Mouse (Mus musculus) intestine, embryonic 16.5 days (tissue): Measurements from ENCODE around the gene Srpk1. TPM values are rescaled to one million over a fixed set of nuclear protein-coding genes. Genes with fewer than 3 reads are reported as not detected.
A peak's percentile ranks its signal among the peaks of the same experiment; 100 is the strongest.
"Not testable (repeated sequence)": the region's sequence is repeated elsewhere in the genome, so short reads cannot be mapped to it uniquely, and the experiment has no call there.

Experiments
- ATAC-seq: fragments of 200-750 bp; cut with Nextera tagmentation; 2 replicates; pipeline ENCODE4 v1.8.0; 2017; ENCODE audit warnings: moderate TSS enrichment, moderate library complexity
- H3K27ac ChIP-seq: fragments of 300-500 bp; sonication (generic); 2 replicates; pipeline ENCODE4 v1.5.1; 2014; ENCODE audit warnings: mild to moderate bottlenecking, low read length
- H3K27me3 ChIP-seq: fragments of 300-500 bp; sonication (generic); replicated peaks from 2 replicates; pipeline ENCODE4 v1.6.1; 2014; ENCODE audit warnings: low read length, control low read depth, mixed read lengths; ENCODE audit not compliant: control insufficient read depth, insufficient read depth
- H3K36me3 ChIP-seq: fragments of 300-500 bp; sonication (generic); 2 replicates; pipeline ENCODE4 v1.6.1; 2014; ENCODE audit warnings: low read length, control low read depth; ENCODE audit not compliant: control insufficient read depth, insufficient read depth
- H3K4me1 ChIP-seq: fragments of 300-500 bp; sonication (generic); 2 replicates; pipeline ENCODE4 v1.6.1; 2014; ENCODE audit warnings: low read length, control low read depth, mixed read lengths; ENCODE audit not compliant: control insufficient read depth, insufficient read depth
- H3K4me2 ChIP-seq: fragments of 300-500 bp; sonication (generic); 2 replicates; pipeline ENCODE4 v1.6.1; 2014; ENCODE audit warnings: low read depth, low read length, control low read depth
- H3K4me3 ChIP-seq: fragments of 300-500 bp; sonication (generic); 2 replicates; pipeline ENCODE4 v1.5.1; 2014; ENCODE audit warnings: mild to moderate bottlenecking, low read length
- H3K9ac ChIP-seq: fragments of 300-500 bp; sonication (generic); 2 replicates; pipeline ENCODE4 v1.6.1; 2014; ENCODE audit warnings: low read depth, low read length
- H3K9me3 ChIP-seq: fragments of 300-500 bp; sonication (generic); 2 replicates; pipeline ENCODE4 v1.6.1; 2016; ENCODE audit warnings: low read length, control low read depth; ENCODE audit not compliant: control insufficient read depth
- WGBS: fragments of 180-500 bp; shearing (Covaris S2); extraction: QIAGEN DNeasy Blood & Tissue Kit; methylation state at CpG from one replicate; pipeline ENCODE4 v1.1.7; 2014; 5-methylcytosine and 5-hydroxymethylcytosine counted together
- polyA plus RNA-seq: library from polyadenylated mRNA; unstranded; fragments of >200 nt; fragmentation: Nextera tagmentation; extraction: Ambion mirVana; gene quantifications from 2 replicates; pipeline ENCODE4 v1.2.1, GENCODE M21; 2015

Gene Srpk1
- polyA plus RNA-seq, 1 experiment from 2014 or later, result 83.2 TPM

DNA sequence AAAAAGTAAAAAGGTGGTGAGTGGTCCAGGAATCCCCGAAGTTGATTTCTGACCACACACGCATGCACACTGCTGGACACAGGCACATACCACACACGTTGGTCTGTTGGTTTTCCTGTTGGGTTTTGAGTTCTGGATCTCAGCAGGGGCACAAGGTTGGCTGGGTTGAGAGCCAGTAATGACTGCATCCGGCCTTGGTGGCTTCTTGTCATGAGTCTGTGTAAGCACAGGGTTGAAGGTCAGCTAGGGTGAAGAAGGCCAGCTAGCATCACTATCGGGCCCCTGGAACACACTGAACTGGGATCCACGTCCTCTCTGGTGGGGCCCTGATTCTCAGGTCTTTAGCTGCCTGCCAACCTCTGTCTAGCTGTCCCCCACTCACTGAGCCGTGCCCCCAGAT lies 50.0 kb downstream of the Srpk1 start:
- H3K36me3 ChIP-seq, result no peaks in the 10 kb centered on the region
- H3K9me3 ChIP-seq, result no peaks in the 10 kb centered on the region
- no peak overlapping the region for H3K27ac ChIP-seq
- H3K9ac ChIP-seq, result no peak overlapping the region
- no peak overlapping the region for H3K4me3 ChIP-seq
- no peak overlapping the region for H3K4me2 ChIP-seq
- 84% methylated on average over 7 of the region's 7 CpGs for WGBS
- no peak for ATAC-seq
- H3K4me1 ChIP-seq, result peaks cover 8% of the 10 kb centered on the region
- H3K27me3 ChIP-seq, result no peaks in the 10 kb centered on the region

DNA sequence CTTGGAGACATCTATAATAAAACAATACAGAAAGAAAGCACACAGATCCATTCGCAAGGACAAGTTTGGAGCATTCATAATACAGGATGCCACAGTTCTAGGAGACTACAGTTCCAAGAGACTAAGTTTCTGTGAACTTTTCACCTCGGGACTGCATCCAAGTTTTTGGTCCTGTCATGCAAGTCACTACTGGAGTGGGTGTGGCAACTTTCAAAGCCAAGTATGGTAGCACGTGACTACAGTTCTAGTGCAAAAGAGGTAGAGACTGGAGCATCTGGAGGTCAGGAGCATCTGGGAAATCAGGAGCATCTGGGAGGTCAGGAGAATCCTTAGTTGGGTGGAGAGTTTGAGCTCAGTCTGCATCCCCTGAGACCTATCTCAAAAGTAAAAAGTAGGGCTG lies 50.6 kb downstream of the Srpk1 start:
- no peaks in the 10 kb centered on the region for H3K9me3 ChIP-seq

DNA sequence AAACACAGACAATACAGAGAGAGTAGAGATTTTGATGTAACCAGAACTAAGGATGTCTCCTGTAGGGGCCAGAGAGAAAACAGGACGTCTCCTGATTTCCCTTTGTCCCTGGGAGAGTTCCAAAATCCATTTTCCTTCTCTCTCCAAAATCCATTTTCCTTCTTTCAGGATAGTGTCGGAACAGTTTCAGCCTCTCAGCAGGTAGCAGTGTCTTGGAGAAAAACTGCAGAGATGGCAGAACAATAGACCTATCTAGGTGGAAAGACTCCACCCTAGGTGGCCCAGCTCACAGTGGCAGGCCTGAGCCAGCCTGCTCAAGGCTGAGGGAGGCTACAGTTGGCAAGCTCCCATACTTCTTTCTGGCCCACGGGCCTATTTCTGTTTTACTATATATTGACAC lies 55.0 kb downstream of the Srpk1 start:
- H3K4me1 ChIP-seq, result no peaks in the 10 kb centered on the region

More for the DNA sequence above, 50.6 kb downstream of the Srpk1 start:
- Histone ChIP-seq H3K27me3 (no peaks in the 10 kb centered on the region), H3K9ac (no peak overlapping the region), H3K4me1 (peaks cover 8% of the 10 kb centered on the region), H3K27ac (no peak overlapping the region), H3K4me2 (no peak overlapping the region), H3K4me3 (no peak overlapping the region), H3K36me3 (no peaks in the 10 kb centered on the region)
- WGBS, result 76% methylated on average over 3 of the region's 3 CpGs
- ATAC-seq, result no peak

DNA sequence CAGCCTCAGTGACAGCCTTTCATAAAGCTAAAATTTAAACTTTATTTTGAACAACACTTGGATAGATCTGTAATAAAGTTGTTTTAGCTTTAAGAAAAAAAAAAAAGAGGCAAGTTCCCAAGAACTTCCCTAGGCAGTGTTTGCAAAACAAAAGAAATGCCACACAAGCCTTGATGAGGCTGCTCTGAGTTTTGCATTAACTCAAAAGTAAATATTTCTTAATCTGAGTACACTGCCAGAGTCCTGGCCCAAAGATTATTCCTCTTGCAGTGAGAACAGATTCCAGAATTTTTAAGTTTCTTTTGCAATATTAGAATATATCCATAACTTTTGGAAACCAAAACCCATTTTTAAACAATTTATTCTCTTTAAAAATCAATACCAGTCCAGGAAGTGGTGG lies 57.3 kb downstream of the Srpk1 start:
- Histone ChIP-seq H3K27ac (no peak overlapping the region), H3K4me3 (no peak overlapping the region), H3K9ac (no peak overlapping the region), H3K36me3 (no peaks in the 10 kb centered on the region), H3K27me3 (no peaks in the 10 kb centered on the region), H3K4me1 (peaks cover 4% of the 10 kb centered on the region), H3K4me2 (no peak overlapping the region), H3K9me3 (no peaks in the 10 kb centered on the region)
- no peak for ATAC-seq

More for the DNA sequence above, 55.0 kb downstream of the Srpk1 start:
- Histone ChIP-seq H3K27me3 (no peaks in the 10 kb centered on the region), H3K36me3 (no peaks in the 10 kb centered on the region), H3K4me2 (no peak overlapping the region), H3K4me3 (no peak overlapping the region), H3K9ac (no peak overlapping the region), H3K27ac (no peak overlapping the region), H3K9me3 (no peaks in the 10 kb centered on the region)
- WGBS, result 47% methylated on average over 3 of the region's 3 CpGs
- no peak for ATAC-seq

DNA sequence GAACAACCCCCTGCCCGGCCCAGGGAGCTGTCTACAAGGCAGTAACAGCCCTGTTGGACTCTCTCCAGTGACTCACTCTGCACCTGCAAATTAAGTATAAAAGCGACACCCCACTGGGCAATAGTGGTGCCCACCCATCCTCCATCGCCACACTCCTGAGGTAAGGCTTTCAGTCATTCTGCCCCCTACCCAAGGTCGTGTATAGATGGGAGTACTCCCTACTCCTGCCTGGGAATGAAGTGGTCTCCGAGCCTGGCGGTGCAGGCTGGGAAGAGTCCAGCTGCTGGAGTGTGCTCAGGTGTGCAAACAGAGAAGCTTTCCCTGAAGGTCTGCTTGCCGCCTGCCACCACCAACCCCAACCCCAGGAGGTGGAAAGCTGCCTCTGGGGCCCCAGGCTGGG lies 60.9 kb downstream of the Srpk1 start:
- H3K36me3 ChIP-seq, result no peaks in the 10 kb centered on the region
- no peak overlapping the region for H3K27ac ChIP-seq
- WGBS, result 52% methylated on average over 7 of the region's 7 CpGs
- peaks cover 8% of the 10 kb centered on the region for H3K4me1 ChIP-seq
- H3K27me3 ChIP-seq, result no peaks in the 10 kb centered on the region
- peak; percentile 55 for ATAC-seq
- no peak overlapping the region for H3K9ac ChIP-seq
- H3K9me3 ChIP-seq, result no peaks in the 10 kb centered on the region
- no peak overlapping the region for H3K4me2 ChIP-seq
- no peak overlapping the region for H3K4me3 ChIP-seq

DNA sequence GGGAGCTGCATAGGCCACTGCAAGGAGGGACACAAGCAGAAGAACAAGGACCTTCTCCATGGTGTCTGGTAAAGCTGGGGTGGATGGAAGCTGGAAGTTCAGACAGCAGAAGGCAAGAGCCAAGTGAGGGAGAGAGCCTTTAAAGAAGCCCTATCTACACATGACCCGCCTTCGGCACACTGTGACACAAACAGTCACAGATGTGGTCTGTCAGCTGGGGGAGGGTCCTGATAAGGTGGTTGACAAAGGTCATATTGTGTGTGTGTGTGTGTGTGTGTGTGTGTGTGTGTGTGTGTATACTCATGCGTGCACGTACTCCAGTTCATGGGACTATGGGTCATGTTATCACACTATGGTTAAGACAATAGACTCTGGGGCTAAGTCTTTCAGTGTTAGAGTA lies 61.9 kb downstream of the Srpk1 start, which contains the start of gene Clps:
TSS of gene Clps (minus strand) at position 169 of the 400 bp plus-strand sequence.
- Histone ChIP-seq H3K9me3 (no peaks in the 10 kb centered on the region), H3K4me2 (no peak within 1 kb of the TSS), H3K27me3 (no peaks in the 10 kb centered on the region), H3K27ac (peak within 1 kb of the TSS; percentile 31), H3K4me1 (peaks cover 12% of the 10 kb centered on the region), H3K4me3 (no peak within 1 kb of the TSS), H3K9ac (no peak within 1 kb of the TSS), H3K36me3 (no peaks in the 10 kb centered on the region)
- ATAC-seq, result no peak; the same call in 1 of the 2 replicates
- 61% methylated on average over 4 of the region's 4 CpGs for WGBS

DNA sequence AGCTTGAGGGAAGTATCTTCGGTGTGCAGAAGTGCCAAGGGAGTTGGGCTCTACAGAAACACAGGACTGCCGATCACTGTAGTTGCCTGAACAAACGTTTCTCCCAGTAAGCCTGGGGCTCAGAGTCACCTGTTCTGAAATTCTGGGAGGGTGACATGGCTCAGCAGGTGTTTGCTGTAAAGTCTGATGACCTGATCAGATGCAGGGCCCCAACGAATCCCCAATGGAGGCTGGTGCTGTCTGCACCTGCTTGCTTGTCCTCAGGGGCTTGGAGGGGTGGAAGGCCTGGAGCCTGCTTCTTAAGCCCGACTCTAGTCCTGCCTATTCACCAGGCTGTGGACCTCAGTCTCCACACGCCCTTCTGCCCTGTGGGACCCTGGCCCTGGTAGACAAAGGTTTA lies 64.7 kb downstream of the Srpk1 start:
- Histone ChIP-seq H3K27ac (no peak overlapping the region), H3K4me2 (no peak overlapping the region), H3K36me3 (no peaks in the 10 kb centered on the region), H3K4me3 (no peak overlapping the region), H3K9me3 (no peaks in the 10 kb centered on the region), H3K4me1 (peaks cover 12% of the 10 kb centered on the region), H3K27me3 (no peaks in the 10 kb centered on the region), H3K9ac (no peak overlapping the region)
- no peak for ATAC-seq
- WGBS, result 68% methylated on average over 6 of the region's 6 CpGs

DNA sequence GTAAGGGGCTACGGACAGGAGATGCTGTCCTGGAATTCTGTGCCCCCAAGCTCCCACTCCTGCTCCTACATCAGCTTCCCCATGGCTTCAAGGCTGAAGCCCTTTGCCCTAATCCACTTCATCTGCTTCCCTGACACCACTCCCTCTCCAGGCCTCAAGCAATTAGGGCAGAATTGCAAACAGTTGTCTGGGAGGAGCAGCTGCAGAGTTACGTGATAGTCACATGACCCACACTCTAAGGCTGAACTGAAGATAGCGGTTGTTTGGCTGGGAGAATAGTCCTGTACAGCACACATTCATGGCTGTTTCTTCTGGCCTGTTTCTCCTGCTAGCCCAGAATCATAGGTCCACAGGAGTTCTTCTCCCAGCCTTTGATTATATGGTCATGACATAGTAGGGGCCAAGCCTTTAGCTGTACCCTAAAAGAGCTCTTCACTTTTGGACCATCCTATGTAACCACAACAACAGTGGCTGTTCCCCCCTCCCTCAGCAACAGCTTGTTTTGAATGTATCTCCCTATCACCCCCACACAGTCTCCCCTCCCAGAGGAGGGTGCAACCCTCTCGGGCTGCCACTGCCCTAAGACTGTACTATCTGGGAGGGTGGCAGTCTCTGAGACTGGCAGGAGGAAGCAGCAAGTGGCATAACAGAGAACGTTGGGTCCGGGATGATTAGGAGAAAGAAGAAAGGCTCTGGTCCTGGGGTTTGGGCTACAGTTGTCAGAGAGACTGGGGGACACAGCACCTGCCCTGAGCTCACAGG lies 65.7 kb downstream of the Srpk1 start:
- ATAC-seq, result peak; percentile 76
- Histone ChIP-seq H3K9me3 (no peaks in the 10 kb centered on the region), H3K9ac (no peak overlapping the region), H3K4me3 (no peak overlapping the region), H3K27me3 (no peaks in the 10 kb centered on the region), H3K27ac (no peak overlapping the region), H3K4me2 (no peak overlapping the region), H3K36me3 (no peaks in the 10 kb centered on the region), H3K4me1 (peaks cover 11% of the 10 kb centered on the region)
- 43% methylated on average over 6 of the region's 6 CpGs for WGBS

DNA sequence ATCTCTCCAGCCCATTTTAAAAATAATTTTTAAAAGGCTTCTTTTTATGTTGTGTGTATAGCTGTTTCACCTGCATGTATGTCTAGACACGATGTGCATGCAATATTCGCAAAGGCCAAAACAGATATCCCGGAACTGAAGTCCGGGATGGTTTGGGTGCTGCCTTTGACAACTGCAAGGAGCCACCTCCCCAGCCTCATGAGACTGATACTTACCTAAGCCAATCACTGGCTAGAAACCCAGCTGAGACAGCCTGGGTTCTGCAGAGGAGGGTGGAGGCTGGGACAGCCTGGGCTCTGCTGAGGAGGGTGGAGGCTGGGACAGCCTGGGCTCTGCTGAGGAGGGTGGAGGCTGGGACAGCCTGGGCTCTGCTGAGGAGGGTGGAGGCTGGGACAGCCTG lies 68.5 kb downstream of the Srpk1 start:
- not testable (repeated sequence) for H3K36me3 ChIP-seq, H3K9me3 ChIP-seq, H3K4me2 ChIP-seq, ATAC-seq, H3K4me3 ChIP-seq, H3K9ac ChIP-seq, H3K27ac ChIP-seq, H3K4me1 ChIP-seq, H3K27me3 ChIP-seq
- WGBS, result 92% methylated on average over 4 of the region's 4 CpGs
